ENCODE assay signal across 16 mouse cellular contexts in the genomic region with DNA sequence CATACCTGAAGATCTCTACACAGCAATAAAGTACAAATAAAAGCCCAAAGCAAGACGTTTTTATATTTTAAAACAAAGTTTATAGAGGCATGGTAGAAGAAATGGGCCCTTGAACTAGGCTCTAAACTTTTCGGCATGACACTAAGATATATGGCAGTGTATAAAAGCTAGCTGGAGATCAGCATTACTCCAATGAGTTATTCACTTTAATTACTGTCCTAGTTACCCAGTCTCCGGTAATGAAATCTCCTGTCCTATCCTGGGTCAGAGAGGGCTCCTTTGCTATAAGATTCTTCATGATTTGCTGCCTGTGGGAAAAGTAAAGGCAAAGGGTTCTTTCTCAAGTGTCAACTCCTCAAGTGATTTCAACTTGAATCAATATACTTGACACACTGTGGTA.
"Had no signal": no experiment of that assay in that cellular context is flagged by ENCODE, and none has a peak within 500 bp of the region (broad histone marks: within the 10 kb centered on the region; RNA-seq: fewer than 3 reads in every experiment).

No protein-coding gene starts in this region.

- H3K4me2 ChIP-seq: neural tube, embryonic 13.5 days; neural tube, embryonic 15.5 days; stomach, embryonic 15.5 days had no signal

- H3K27me3 ChIP-seq: neural tube, embryonic 13.5 days; neural tube, embryonic 15.5 days; stomach, embryonic 15.5 days had no signal

- DNase-seq: retina, postnatal 1 day; right cerebral cortex, adult 18-20 months; right cerebral cortex, postnatal 14 days; right cerebral cortex, postnatal 25 days; right cerebral cortex, postnatal 4 days; spleen, adult 18-20 months; thymus, adult 18-20 months; thymus, adult 2 months; thymus, postnatal 14 days; thymus, postnatal 25 days; thymus, postnatal 36 days; thymus, postnatal 4 days had no signal

- H3K9ac ChIP-seq: neural tube, embryonic 13.5 days; neural tube, embryonic 15.5 days; stomach, embryonic 15.5 days had no signal

- H3K4me1 ChIP-seq: neural tube, embryonic 13.5 days; neural tube, embryonic 15.5 days; stomach, embryonic 15.5 days had no signal

- H3K9me3 ChIP-seq: neural tube, embryonic 13.5 days; neural tube, embryonic 15.5 days; stomach, embryonic 15.5 days had no signal

- H3K4me3 ChIP-seq: neural tube, embryonic 13.5 days; neural tube, embryonic 15.5 days; stomach, embryonic 15.5 days had no signal

- H3K36me3 ChIP-seq: neural tube, embryonic 13.5 days; neural tube, embryonic 15.5 days; stomach, embryonic 15.5 days had no signal

- H3K27ac ChIP-seq: neural tube, embryonic 13.5 days; neural tube, embryonic 15.5 days; stomach, embryonic 15.5 days; stomach, postnatal 0 days had no signal
